Mouse (Mus musculus) ES-E14 (cell line): ENCODE results near the gene Zfp386.

ENCODE experiments used
- HCFC1 ChIP-seq: IDR thresholded peaks from 2 replicates; pipeline ENCODE4 v1.6.1; 2012; ENCODE audit warnings: low read length, inconsistent platforms, borderline replicate concordance; ENCODE audit not compliant: insufficient read depth
- MAFK ChIP-seq: IDR thresholded peaks from 2 replicates; pipeline ENCODE4 v1.6.1; 2014; ENCODE audit warnings: mild to moderate bottlenecking, low read depth, low read length, inconsistent platforms; ENCODE audit not compliant: insufficient read depth

DNA sequence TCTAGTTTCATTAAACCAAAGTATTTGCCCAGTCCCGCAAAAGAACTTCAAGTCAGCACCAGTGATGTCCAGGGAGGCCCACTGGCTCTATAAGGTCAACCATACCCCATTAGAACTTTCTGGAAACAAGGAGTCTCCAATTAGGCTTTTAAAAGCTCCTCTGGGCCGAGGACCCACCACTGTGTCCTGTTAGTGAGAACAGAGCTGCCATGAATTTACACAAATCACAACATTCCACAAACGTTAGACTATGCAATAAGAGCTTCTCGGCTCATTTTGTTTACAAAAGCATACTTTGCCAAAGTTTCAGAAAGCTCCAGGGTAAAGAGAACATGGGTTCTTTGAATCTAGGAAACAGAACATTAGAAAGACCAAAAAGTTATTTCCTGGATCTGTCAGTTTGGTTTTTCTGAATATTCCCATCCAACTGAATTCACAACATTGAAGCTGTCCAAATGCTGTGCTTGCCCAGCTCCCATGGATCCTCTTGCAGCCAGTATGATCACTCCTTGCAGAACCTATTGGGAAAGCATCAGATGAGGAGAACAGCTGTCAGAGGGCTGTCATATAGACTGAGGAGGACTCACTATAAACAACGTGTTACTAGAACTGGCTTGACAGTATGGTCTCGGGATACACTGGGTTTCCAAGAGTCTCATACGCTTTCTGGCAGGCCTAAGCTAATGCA lies 63.6 kb downstream of the Zfp386 start:
- TF ChIP-seq MAFK = no peak
- TF ChIP-seq HCFC1 = no peak
